Mouse (Mus musculus): ENCODE measurements around the gene Edc4.

GRCm38 (mm10) chr8:105942542-105942941, 61.9 kb downstream of the Edc4 start:
- TF ChIP-seq EP300 (IDR thresholded peaks at IDR 0.05; ENCODE audit: insufficient read depth, low read depth, low read length), result no peak
- no peak for TF ChIP-seq CTCF (IDR thresholded peaks at IDR 0.05; ENCODE audit: low read depth, low read length)
